Mouse (Mus musculus): Measurements from ENCODE around the gene Fbxw5.

The Fbxw5 gene

DNA sequence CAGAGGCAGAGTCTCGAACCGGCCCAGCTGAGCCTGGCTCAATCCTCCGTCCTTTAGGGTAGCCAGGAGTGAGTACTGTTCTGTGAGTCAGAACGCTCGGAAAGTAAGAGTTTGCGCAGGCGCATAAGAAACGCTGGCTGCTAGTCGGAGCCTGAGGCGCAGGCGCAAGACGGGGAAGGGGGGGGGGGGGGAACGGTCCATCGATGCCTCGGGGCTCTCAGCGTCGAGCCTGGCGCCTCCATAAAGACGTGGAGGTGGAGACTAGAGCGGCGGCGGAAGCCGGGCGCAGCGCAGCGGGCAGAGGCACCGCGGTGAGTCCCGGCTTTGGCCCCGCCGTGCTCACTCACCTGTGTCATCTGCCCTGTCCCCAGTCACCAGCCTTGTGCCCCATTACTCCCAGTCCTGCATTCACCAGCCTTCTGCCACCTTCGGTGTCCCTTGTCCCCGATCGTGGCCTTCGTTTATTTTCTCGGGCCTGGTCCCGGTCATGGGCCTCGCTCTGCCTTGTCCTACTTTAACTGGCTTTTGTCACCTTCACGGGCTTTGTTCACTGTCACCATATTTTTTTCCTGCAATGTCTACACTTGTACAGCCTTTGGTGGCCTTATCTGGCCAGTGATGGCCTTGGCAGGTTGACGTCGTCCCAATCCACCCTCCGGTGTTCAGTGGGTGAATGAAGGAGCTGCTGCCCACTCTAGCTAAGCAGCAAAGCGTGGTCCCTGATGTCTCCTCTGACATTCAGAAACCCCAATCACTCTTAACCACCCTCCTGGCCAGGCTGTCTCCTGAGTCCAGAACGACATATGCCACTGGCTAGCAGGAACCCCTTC is at the start of gene Fbxw5:
Gene Fbxw5, plus strand, starts transcription at position 175 of the 830 bp plus-strand sequence.
- DNase-seq (ENCODE audit: low spot score in 2 of 2): peak; percentile 55 to 69

DNA sequence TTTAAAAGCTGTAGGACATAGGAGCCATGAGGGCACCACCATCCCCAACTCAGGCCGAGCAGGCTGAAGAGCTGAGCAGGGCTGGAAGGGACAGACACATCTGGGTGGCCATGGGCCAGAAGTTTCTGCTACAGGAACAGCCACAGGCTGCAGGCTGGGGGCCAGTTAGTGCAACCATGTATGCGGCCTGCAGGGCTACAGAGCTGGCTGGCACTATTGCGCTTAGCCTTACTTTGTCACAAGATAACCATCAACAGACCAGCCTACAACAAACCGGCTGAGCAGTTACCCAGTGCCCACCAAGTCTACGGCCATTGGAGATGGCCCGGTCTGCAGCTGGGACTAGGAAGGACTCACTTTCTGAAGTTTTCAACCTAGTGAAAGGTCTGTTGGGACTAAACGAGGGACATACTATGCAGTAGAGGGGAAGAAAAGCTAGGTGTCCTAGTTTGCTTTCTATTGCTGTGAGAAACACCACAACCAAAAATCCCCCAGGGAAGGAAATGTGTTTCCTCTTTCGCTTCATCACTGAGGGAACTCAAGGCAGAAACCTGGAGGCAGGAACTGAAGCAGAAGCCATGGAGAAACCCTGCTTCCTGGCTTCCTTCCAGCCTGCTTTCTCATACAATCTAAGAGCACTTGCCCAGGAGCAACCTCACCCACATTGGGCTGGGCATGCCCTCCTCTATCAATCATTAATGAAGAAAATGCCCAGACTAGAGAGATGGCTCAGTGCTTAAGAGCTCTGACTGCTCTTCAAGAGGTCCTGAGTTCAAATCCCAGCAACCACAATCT is 49.5 kb upstream of the Fbxw5 start:
- DNase-seq (ENCODE audit: low spot score in 2 of 2): no peak

GRCm38 (mm10) chr2:25452951-25453350 is 47.6 kb upstream of the Fbxw5 start:
- DNase-seq (ENCODE audit: low spot score in 2 of 2): no peak

GRCm38 (mm10) chr2:25456205-25456953 is 44.2 kb upstream of the Fbxw5 start, which contains the start of gene Clic3:
TSS of gene Clic3 (plus strand) at chr2:25456838.
- DNase-seq (ENCODE audit: low spot score in 2 of 2): no peak

- no peak for DNase-seq (ENCODE audit: low spot score in 2 of 2)
These were observed 43.3 kb upstream of the Fbxw5 start for GRCm38 (mm10) chr2:25457022-25457896.

- no peak for DNase-seq (ENCODE audit: low spot score in 2 of 2)
These were observed 41.6 kb upstream of the Fbxw5 start for GRCm38 (mm10) chr2:25458911-25459310.

DNA sequence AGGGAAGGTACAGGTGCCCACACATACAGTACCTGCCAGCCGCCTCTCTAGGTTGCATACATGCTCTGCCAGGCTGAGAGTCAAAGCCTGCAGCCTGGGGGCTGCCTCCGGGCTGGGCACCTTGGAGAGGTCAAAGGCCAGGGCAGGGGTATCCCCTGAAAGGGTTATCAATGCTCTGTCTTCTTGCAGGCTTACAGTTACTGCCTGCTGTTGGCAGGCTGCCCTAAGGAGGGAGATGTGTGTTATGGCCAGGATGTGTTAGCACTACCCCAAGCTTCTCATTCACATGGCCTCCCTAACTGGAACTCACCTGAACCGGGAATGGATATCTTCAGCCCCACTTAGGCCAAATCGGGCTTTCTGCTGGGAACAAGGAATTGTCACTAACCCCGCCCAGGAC is 40.4 kb upstream of the Fbxw5 start:
- DNase-seq (ENCODE audit: low spot score in 2 of 2): no peak

- peak; percentile 79 to 84 for DNase-seq (ENCODE audit: low spot score in 2 of 2)
These were observed 39.8 kb upstream of the Fbxw5 start, which contains the start of gene Paxx for GRCm38 (mm10) chr2:25460551-25461309. TSS of gene Paxx (minus strand) at chr2:25461094.

GRCm38 (mm10) chr2:25461407-25461806 is 39.1 kb upstream of the Fbxw5 start:
- no peak for DNase-seq (ENCODE audit: low spot score in 2 of 2)

DNA sequence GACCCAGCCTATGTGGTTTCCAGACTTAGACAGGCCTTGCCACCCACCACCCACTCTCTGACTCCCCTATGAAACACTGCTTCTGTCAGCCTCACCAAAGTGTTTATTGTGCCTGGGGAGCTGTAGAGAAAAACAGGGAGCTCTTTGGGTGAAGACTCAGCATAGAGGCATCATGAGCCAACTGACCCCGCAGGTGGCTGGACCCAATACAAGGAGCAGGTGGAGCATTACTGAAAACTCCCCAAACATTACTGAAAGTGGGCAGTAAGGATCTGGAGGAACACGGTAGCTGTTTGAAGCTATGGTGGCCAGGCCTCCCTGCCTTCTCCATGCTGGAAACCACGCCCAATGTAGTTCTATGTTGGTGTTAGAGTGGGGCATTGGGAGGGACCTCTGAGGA is 36.9 kb upstream of the Fbxw5 start:
- no peak for DNase-seq (ENCODE audit: low spot score in 2 of 2)

- DNase-seq (ENCODE audit: low spot score in 2 of 2): no peak
These were observed 35.3 kb upstream of the Fbxw5 start for GRCm38 (mm10) chr2:25465256-25465655.

GRCm38 (mm10) chr2:25465816-25466635 is 34.5 kb upstream of the Fbxw5 start:
- DNase-seq (ENCODE audit: low spot score in 2 of 2): peak; percentile 30 to 51

DNA sequence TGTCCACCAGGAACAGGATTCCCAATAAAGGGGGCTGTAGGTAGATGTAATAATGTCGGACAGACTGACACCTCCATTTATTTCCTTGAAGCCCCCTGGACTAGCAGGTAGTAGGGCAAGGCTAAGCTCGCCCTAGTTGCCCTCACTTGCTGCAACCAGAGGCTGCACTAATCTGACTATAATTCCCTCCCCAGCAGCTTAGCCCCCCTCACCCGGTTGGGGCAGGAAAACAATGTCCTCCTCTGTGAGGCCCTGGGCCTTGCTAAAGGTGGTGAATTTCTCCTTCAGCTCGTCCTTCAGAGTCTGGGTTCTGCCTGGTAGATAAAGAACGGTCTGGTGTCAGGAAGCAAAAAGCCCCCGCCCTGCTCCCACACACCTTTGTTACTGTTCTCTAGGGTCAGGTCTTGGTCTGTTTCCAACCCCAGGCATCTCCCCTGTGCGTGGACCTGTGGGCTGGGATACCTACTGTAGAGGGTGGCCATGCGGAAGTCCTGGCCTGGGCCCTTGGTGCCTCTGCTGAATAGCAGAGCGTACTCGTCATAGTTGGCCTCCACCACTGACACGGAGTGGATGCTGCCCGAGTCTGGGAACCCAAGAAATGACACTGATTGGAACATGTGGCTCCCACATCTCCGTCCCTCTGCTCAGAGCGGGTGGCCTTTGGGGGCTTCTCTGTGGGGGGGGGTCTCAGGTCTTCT is 32.8 kb upstream of the Fbxw5 start:
- DNase-seq (ENCODE audit: low spot score in 2 of 2): no peak

- no peak for DNase-seq (ENCODE audit: low spot score in 2 of 2)
These were observed 31.3 kb upstream of the Fbxw5 start for GRCm38 (mm10) chr2:25468962-25469915.

DNA sequence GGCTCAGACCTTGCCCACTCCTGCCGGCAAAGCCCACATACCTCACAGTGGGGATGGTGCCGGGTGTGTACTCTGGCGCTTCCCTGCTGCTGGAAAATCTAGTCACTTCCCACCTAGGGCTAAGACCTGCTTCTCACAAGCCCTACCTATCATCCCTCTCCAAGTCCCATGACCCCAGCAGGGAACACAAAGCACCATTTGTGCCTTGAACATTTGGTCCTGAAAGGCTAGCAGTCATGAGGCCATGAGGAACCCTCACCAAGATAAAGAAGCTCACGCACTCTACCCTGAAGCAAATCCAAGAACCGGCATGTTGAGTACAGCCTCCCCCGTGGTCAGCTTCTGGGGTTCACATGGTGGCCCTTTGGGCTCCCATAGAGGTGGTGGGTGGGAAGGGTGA is 30.6 kb upstream of the Fbxw5 start, which contains the start of gene Ptgds:
Gene Ptgds, minus strand, starts transcription at position 78 of the 400 bp plus-strand sequence.
- DNase-seq (ENCODE audit: low spot score in 2 of 2): no peak

DNA sequence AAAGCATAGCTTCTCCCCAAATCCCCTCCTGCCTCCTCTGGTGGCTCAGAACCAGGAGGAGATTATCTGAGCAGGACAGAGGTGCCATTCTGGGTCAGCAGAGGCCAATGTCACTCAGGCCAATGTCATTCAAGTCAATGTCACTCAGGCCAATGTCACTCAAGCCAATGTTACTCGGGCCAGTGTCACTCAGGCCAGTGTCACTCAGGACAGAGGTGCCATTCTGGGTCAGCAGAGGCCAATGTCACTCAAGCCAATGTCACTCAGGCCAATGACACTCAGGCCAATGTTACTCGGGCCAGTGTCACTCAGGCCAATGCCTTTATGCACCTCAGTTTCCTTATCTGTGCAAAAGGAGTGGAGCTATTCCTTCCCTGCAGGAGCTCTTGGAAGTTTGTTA is 28.0 kb upstream of the Fbxw5 start:
- DNase-seq (ENCODE audit: low spot score in 2 of 2): no peak

- no peak for DNase-seq (ENCODE audit: low spot score in 2 of 2)
These were observed 23.0 kb upstream of the Fbxw5 start for GRCm38 (mm10) chr2:25477541-25477940.

Measured in spleen, postnatal 14 days (tissue).